Mouse (Mus musculus) limb, embryonic 12.5 days (tissue): ENCODE measurements around the gene Ddx58. TPM values are rescaled to one million over a fixed set of nuclear protein-coding genes. Genes with fewer than 3 reads are reported as not detected.

ENCODE experiments used
- ATAC-seq: fragments of 200-750 bp; cut with Nextera tagmentation; 2 replicates; pipeline ENCODE4 v1.8.0; 2017; ENCODE audit warnings: low read depth, moderate TSS enrichment; ENCODE audit not compliant: insufficient number of reproducible peaks, insufficient read depth, low FRiP score, low TSS enrichment
- H3K27ac ChIP-seq: fragments of 300-500 bp; sonication (generic); 2 replicates; pipeline ENCODE4 v1.5.1; 2016; ENCODE audit warnings: mild to moderate bottlenecking, moderate library complexity
- H3K27me3 ChIP-seq: fragments of 300-500 bp; sonication (generic); 2 replicates; pipeline ENCODE4 v1.6.1; 2016; ENCODE audit warnings: mild to moderate bottlenecking, moderate library complexity
- H3K36me3 ChIP-seq: fragments of 300-500 bp; sonication (generic); 2 replicates; pipeline ENCODE4 v1.6.1; 2016; ENCODE audit warnings: mild to moderate bottlenecking, moderate library complexity
- H3K4me1 ChIP-seq: fragments of 300-500 bp; sonication (generic); replicated peaks from 2 replicates; pipeline ENCODE4 v1.6.1; 2016
- H3K4me2 ChIP-seq: fragments of 300-500 bp; sonication (generic); 2 replicates; pipeline ENCODE4 v1.6.1; 2016; ENCODE audit warnings: mild to moderate bottlenecking, moderate library complexity
- H3K4me3 ChIP-seq: fragments of 300-500 bp; sonication (generic); replicated peaks from 2 replicates; pipeline ENCODE4 v1.5.1; 2016; ENCODE audit warnings: mild to moderate bottlenecking
- H3K9ac ChIP-seq: fragments of 300-500 bp; sonication (generic); replicated peaks from 2 replicates; pipeline ENCODE4 v1.6.1; 2016; ENCODE audit warnings: mild to moderate bottlenecking, moderate library complexity
- H3K9me3 ChIP-seq: fragments of 300-500 bp; sonication (generic); 2 replicates; pipeline ENCODE4 v1.6.1; 2016; ENCODE audit warnings: mild to moderate bottlenecking, moderate library complexity
- WGBS: fragments of 180-500 bp; shearing (Covaris S2); methylation state at CpG from one replicate; pipeline ENCODE4 v1.1.7; 2016; 5-methylcytosine and 5-hydroxymethylcytosine counted together
- polyA plus RNA-seq: library from polyadenylated mRNA; unstranded; fragments of >200 nt; fragmentation: Nextera tagmentation; extraction: Ambion mirVana; gene quantifications from 2 replicates; pipeline ENCODE4 v1.2.1, GENCODE M21; 2016

Gene Ddx58
- polyA plus RNA-seq, 1 experiment from 2014 or later = 6.8 TPM

DNA sequence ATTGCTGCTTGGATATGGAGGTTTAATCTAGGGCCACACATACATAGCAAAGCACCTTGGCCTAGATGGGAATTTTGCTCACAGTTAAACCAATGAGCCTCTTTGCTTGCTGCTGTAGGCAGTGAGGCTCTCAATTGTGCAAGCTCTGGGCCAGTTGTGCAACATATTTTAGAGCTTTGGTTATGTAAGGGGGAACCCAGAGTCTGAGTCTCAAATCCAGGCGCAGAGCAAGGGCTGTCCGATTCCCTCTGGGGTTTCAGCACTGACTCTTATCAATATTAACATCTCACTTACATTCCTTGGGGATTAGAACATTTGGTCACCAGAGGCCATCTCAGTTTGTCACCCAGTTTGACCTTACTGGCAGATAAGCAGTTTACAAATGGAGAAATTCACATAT, 83.5 kb downstream of the Ddx58 start:
- H3K9ac ChIP-seq = no peak overlapping the region
- H3K4me2 ChIP-seq = no peak overlapping the region
- H3K36me3 ChIP-seq = no peaks in the 10 kb centered on the region; the same call in 1 of the 2 replicates
- 65% methylated on average over 2 of the region's 2 CpGs for WGBS
- no peak overlapping the region for H3K27ac ChIP-seq
- no peaks in the 10 kb centered on the region for H3K4me1 ChIP-seq
- H3K27me3 ChIP-seq = no peaks in the 10 kb centered on the region
- no peak for ATAC-seq
- H3K9me3 ChIP-seq = peaks cover 6% of the 10 kb centered on the region
- no peak overlapping the region for H3K4me3 ChIP-seq

DNA sequence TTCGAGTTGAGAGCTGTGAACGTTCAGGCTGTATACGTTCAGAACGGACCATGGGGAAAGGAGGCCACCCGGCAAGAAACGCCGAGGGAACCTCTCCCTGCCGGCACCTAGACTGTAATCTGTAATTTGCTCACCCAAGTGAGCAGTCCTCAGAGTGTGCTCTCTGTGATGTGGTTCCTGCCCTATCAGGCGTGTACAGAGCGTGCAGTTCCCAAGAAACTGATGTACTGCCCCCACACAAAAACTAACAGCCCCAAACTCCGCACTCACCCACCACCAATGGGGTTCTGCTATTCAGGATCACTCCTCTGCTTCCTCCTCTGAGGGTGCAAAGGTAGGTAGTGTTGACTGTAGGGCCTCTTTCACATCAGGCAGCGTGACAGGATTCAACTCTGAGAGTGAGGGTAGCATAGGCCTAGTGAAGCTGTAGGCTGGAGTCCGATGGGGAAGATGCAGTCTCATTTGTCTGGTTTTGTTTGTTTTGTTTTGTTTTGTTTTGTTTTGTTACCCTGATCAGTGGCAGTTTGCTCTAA, 84.1 kb downstream of the Ddx58 start:
- Histone ChIP-seq H3K9ac (no peak overlapping the region), H3K4me2 (no peak overlapping the region), H3K27ac (no peak overlapping the region), H3K9me3 (peaks cover 1% of the 10 kb centered on the region; the same call in 1 of the 2 replicates), H3K4me3 (no peak overlapping the region), H3K36me3 (no peaks in the 10 kb centered on the region; the same call in 1 of the 2 replicates), H3K27me3 (no peaks in the 10 kb centered on the region), H3K4me1 (no peaks in the 10 kb centered on the region)
- WGBS = 92% methylated on average over 13 of the region's 13 CpGs
- no peak for ATAC-seq

DNA sequence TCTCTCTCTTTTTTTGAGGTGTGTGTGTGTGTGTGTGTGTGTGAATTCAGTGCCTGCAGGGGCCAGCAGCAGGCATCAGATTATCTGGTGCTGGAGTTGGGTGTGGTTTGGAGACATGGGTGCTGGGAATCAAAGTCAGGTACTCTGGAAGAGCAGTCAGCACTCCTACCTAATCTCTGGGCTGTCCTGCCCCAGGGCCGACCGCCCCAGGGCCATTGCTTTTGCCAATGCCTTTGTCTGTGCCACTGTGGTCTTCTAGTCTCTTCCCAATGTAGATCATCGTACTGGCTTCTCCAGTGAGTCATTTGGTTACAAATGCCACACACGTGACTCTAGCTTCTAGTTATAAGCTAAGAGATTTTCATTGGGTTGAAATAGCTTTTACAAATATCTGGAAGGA, 84.9 kb downstream of the Ddx58 start:
- Histone ChIP-seq H3K9me3 (no peaks in the 10 kb centered on the region), H3K9ac (no peak overlapping the region), H3K27ac (no peak overlapping the region), H3K4me3 (no peak overlapping the region), H3K4me1 (no peaks in the 10 kb centered on the region), H3K27me3 (no peaks in the 10 kb centered on the region), H3K36me3 (no peaks in the 10 kb centered on the region), H3K4me2 (no peak overlapping the region)
- ATAC-seq = no peak
- WGBS = 88% methylated on average over 4 of the region's 4 CpGs

Other genes starting within 250 kb of the Ddx58 start
- gene Aco1, start 96.7 kb downstream of the Ddx58 start, polyA plus RNA-seq = 49.3 and 52.9 TPM in 2 replicates
- gene Smim27, start 29.8 kb upstream of the Ddx58 start, polyA plus RNA-seq = 26.4 and 34.4 TPM in 2 replicates
- 57.4 and 58.4 TPM in 2 replicates for gene Topors, start 30.0 kb upstream of the Ddx58 start, polyA plus RNA-seq
- 291 and 294 TPM in 2 replicates for gene Ndufb6, start 39.6 kb upstream of the Ddx58 start, polyA plus RNA-seq
- gene Tmem215, start 232.4 kb upstream of the Ddx58 start, polyA plus RNA-seq = 0.17 and 0.20 TPM in 2 replicates